Mouse (Mus musculus) testis, adult 2 months (tissue): ENCODE measurements around the gene Arhgef17. TPM values are rescaled to one million over a fixed set of nuclear protein-coding genes. Genes with fewer than 3 reads are reported as not detected.

ENCODE experiments used
- H3K27ac ChIP-seq: fragments of 200-500 bp; 2 replicates; pipeline ENCODE4 v1.5.1; 2012; ENCODE audit warnings: low read depth, low read length; ENCODE audit not compliant: control insufficient read depth, insufficient read depth
- H3K27me3 ChIP-seq: fragments of 200-500 bp; 2 replicates; pipeline ENCODE4 v1.6.1; 2012; ENCODE audit warnings: mild to moderate bottlenecking, low read length, moderate library complexity; ENCODE audit not compliant: control insufficient read depth, insufficient read depth
- H3K36me3 ChIP-seq: fragments of 200-500 bp; 2 replicates; pipeline ENCODE4 v1.6.1; 2012; ENCODE audit warnings: mild to moderate bottlenecking, low read length; ENCODE audit not compliant: control insufficient read depth, insufficient read depth
- H3K4me1 ChIP-seq: fragments of 200-500 bp; 2 replicates; pipeline ENCODE4 v1.6.1; 2012; ENCODE audit warnings: low read length; ENCODE audit not compliant: control insufficient read depth, insufficient read depth
- H3K4me3 ChIP-seq: fragments of 200-500 bp; 2 replicates; pipeline ENCODE4 v1.5.1; 2012; ENCODE audit warnings: low read depth, mild to moderate bottlenecking, low read length, moderate library complexity, mixed read lengths; ENCODE audit not compliant: control insufficient read depth
- CTCF ChIP-seq: fragments of 200-500 bp; IDR thresholded peaks from 2 replicates; pipeline ENCODE4 v1.5.1; 2012; ENCODE audit warnings: low read depth, mild to moderate bottlenecking, inconsistent platforms, low read length, moderate library complexity; ENCODE audit not compliant: control insufficient read depth, insufficient read depth, insufficient replicate concordance
- POLR2A ChIP-seq: fragments of 200-500 bp; IDR thresholded peaks from 2 replicates; pipeline ENCODE4 v1.6.1; 2012; ENCODE audit warnings: low read depth, mild to moderate bottlenecking, inconsistent platforms, low read length, moderate library complexity; ENCODE audit not compliant: control insufficient read depth
- polyA plus RNA-seq: library from polyadenylated mRNA; depleted of rRNA; stranded (reverse); fragments of >200 nt; gene quantifications from 2 replicates; pipeline ENCODE4 v1.2.3, GENCODE M21; 2012

The Arhgef17 gene
- polyA plus RNA-seq, 1 experiment = 2.8 TPM

GRCm38 (mm10) chr7:100915204-100915603 is 16.7 kb downstream of the Arhgef17 start:
- Histone ChIP-seq H3K4me3 (no peak overlapping the region), H3K4me1 (peaks cover 15% of the 10 kb centered on the region), H3K36me3 (no peaks in the 10 kb centered on the region), H3K27ac (no peak overlapping the region), H3K27me3 (no peaks in the 10 kb centered on the region)
- TF ChIP-seq CTCF = no peak

- Histone ChIP-seq H3K4me3 (no peak overlapping the region), H3K36me3 (no peaks in the 10 kb centered on the region), H3K4me1 (peaks cover 14% of the 10 kb centered on the region), H3K27ac (no peak overlapping the region), H3K27me3 (no peaks in the 10 kb centered on the region)
- TF ChIP-seq CTCF = no peak
- no peak for TF ChIP-seq POLR2A
Observed at GRCm38 (mm10) chr7:100911791-100912190, 20.1 kb downstream of the Arhgef17 start.

GRCm38 (mm10) chr7:100911246-100911770 is 20.6 kb downstream of the Arhgef17 start:
- Histone ChIP-seq H3K36me3 (no peaks in the 10 kb centered on the region), H3K4me1 (peaks cover 14% of the 10 kb centered on the region), H3K4me3 (peak overlapping the region; percentile 44), H3K27ac (peak overlapping the region; percentile 9), H3K27me3 (no peaks in the 10 kb centered on the region)
- TF ChIP-seq CTCF (no peak), POLR2A (0 out of 2 replicates have a peak, but pooled peaks have one; percentile 45)

- TF ChIP-seq CTCF (no peak), POLR2A (no peak)
- H3K4me3 ChIP-seq = no peak overlapping the region
- H3K36me3 ChIP-seq = no peaks in the 10 kb centered on the region
- H3K27ac ChIP-seq = no peak overlapping the region
- H3K4me1 ChIP-seq = peaks cover 14% of the 10 kb centered on the region
- no peaks in the 10 kb centered on the region for H3K27me3 ChIP-seq
Observed at GRCm38 (mm10) chr7:100908567-100908966, 23.3 kb downstream of the Arhgef17 start.

GRCm38 (mm10) chr7:100908061-100908460 is 23.8 kb downstream of the Arhgef17 start:
- no peaks in the 10 kb centered on the region for H3K27me3 ChIP-seq
- H3K4me3 ChIP-seq = no peak overlapping the region
- H3K27ac ChIP-seq = no peak overlapping the region
- TF ChIP-seq POLR2A = no peak
- TF ChIP-seq CTCF = no peak
- peaks cover 14% of the 10 kb centered on the region for H3K4me1 ChIP-seq
- H3K36me3 ChIP-seq = no peaks in the 10 kb centered on the region

- H3K36me3 ChIP-seq = no peaks in the 10 kb centered on the region
- TF ChIP-seq CTCF (peak; percentile 91), POLR2A (no peak)
Observed at GRCm38 (mm10) chr7:100907231-100907630, 24.7 kb downstream of the Arhgef17 start.

GRCm38 (mm10) chr7:100906029-100906789 is 25.7 kb downstream of the Arhgef17 start:
- H3K4me3 ChIP-seq = no peak overlapping the region
- no peaks in the 10 kb centered on the region for H3K36me3 ChIP-seq
- no peaks in the 10 kb centered on the region for H3K27me3 ChIP-seq
- no peak overlapping the region for H3K27ac ChIP-seq
- peaks cover 7% of the 10 kb centered on the region for H3K4me1 ChIP-seq
- no peak for TF ChIP-seq POLR2A
- no peak for TF ChIP-seq CTCF

More at GRCm38 (mm10) chr7:100907231-100907630, 24.7 kb downstream of the Arhgef17 start:
- H3K27me3 ChIP-seq = no peaks in the 10 kb centered on the region
- no peak overlapping the region for H3K4me3 ChIP-seq
- H3K27ac ChIP-seq = no peak overlapping the region
- peaks cover 14% of the 10 kb centered on the region for H3K4me1 ChIP-seq
